Mouse (Mus musculus) liver, postnatal 0 days (tissue): ENCODE results near the gene 6330409D20Rik.
A peak's percentile ranks its signal among the peaks of the same experiment; 100 is the strongest.

Experiments
- CTCF ChIP-seq: sonication (generic); IDR thresholded peaks from 2 replicates; pipeline ENCODE4 v1.5.1; 2016; ENCODE audit warnings: antibody characterized with exemption, low read depth
- EP300 ChIP-seq: IDR thresholded peaks from 2 replicates; pipeline ENCODE4 v1.6.1; 2016; ENCODE audit warnings: antibody characterized with exemption, low read depth, mild to moderate bottlenecking

DNA sequence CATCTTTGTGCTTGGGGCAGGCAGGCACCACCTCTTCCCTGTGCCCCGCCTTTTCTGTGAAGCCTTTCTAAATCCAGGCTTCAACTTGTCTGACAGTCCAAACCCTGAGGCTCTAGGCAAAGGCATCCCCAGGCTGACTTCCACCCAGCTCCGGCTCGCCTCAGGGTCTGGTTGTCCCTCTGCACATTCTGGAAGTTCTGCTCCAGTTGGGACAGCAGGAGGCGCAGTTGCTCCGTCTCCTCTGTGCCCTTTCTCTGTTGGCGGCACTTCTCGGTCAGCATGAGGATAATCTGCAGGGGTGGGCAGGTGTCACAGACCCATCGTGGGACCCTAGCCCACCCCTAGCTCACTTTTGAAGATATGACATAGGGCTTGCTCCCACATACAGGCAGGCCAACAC, 38.3 kb upstream of the 6330409D20Rik start:
- TF ChIP-seq CTCF (peak; percentile 86), EP300 (no peak)
